Mouse (Mus musculus): ENCODE measurements around the gene Zfp46. TPM values are rescaled to one million over a fixed set of nuclear protein-coding genes. Genes with fewer than 3 reads are reported as not detected.
A peak's percentile ranks its signal among the peaks of the same experiment; 100 is the strongest.

The Zfp46 gene
- polyA plus RNA-seq, 1 experiment = 8.4 TPM

DNA sequence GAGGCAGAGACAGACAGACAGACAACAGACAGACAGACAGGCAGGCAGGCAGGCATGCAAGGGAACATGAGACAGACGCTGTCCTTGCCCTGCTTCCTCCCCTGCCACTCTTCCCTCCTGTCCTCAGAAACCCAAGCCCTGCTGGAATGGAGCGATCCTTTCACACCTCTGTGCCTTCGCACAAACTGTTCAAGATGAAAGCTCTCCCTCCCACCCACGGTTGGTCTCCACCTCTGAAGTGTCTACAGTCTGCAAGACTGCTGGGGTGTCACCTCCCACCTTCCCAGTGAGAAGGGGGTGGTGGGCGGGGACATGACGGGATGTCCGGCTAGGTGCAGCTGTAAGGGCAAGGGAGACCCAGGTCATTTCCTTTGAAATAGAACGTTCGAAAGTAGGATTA is 2.9 kb upstream of the Zfp46 start:
- no peak for TF ChIP-seq POLR2A (IDR thresholded peaks at IDR 0.05; ENCODE audit: low read depth, low read length)
- no peak for TF ChIP-seq CTCF (IDR thresholded peaks at IDR 0.05; ENCODE audit: extremely low read depth, insufficient read depth, insufficient read length, insufficient replicate concordance)
- DNase-seq (ENCODE audit: low read depth in 1 of 2, low spot score in 2 of 2) = no peak
- whole genome bisulfite sequencing = 84% methylated on average over 9 of the region's 9 CpGs

DNA sequence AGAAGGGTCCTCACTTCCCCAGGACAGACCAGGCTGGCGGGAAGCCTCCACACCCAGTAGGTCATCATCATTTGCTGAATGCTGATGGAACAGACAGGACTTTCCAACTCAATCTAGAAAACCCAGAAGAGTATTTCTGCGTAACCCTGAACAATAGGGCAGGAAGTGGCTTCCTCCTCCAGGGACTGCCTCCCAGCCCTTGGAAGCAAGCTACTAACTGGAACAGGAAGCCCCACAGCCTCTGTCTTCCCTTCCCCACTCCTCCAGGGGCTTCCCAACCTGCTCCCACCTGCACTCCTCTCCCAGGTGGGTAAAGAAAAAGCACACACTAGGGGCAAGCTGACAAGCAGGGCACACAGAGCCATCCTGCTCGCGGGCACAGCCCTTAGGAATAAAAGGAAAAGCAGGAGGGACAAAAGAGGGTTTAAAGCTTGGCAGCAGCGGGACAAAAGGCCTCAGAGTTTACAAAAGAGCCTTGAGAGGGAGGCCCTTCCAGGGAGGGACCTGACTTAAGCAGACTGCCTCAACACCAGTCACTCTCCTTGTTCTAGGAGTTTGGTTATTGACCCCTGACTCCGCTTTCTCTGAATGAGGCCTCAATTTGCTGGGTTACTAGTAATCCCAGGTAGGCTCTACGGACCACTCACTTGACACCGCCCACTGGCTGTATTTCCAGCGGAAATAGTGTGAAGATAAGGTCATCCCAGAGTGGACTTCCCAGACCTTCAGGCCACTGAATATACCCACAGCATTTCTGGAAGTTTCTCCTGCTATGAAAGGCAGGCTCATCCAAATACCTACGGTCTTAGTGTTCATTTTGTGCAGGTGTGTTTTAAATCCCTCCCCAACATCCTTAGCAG is 1.6 kb upstream of the Zfp46 start:
- TF ChIP-seq CTCF (IDR thresholded peaks at IDR 0.05; ENCODE audit: extremely low read depth, insufficient read depth, insufficient read length, insufficient replicate concordance) = no peak
- no peak for TF ChIP-seq POLR2A (IDR thresholded peaks at IDR 0.05; ENCODE audit: low read depth, low read length)
- H3K27me3 ChIP-seq (ENCODE audit: control insufficient read depth, insufficient read depth, low read length) = no peaks in the 10 kb centered on the region
- DNase-seq (ENCODE audit: low read depth in 1 of 2, low spot score in 2 of 2) = no peak
- peak overlapping the region; percentile 45; the same call in 1 of the 2 replicates for H3K27ac ChIP-seq (ENCODE audit: insufficient read depth, low read length)
- WGBS = 77% methylated on average over 10 of the region's 10 CpGs
- no peaks in the 10 kb centered on the region for H3K36me3 ChIP-seq (ENCODE audit: control insufficient read depth, insufficient read depth, low read length)
- peaks cover 4% of the 10 kb centered on the region; the same call in 1 of the 2 replicates for H3K4me1 ChIP-seq (ENCODE audit: control insufficient read depth, insufficient read depth, insufficient read length)
- no peak overlapping the region for H3K4me3 ChIP-seq (ENCODE audit: extremely low read depth, insufficient read depth, insufficient read length)

More for the DNA sequence above, 2.9 kb upstream of the Zfp46 start:
- no peak overlapping the region for H3K4me3 ChIP-seq (ENCODE audit: extremely low read depth, insufficient read depth, insufficient read length)
- H3K27ac ChIP-seq (ENCODE audit: insufficient read depth, low read length) = no peak overlapping the region
- H3K4me1 ChIP-seq (ENCODE audit: control insufficient read depth, insufficient read depth, insufficient read length) = peaks cover 2% of the 10 kb centered on the region; the same call in 1 of the 2 replicates
- no peaks in the 10 kb centered on the region for H3K36me3 ChIP-seq (ENCODE audit: control insufficient read depth, insufficient read depth, low read length)
- no peaks in the 10 kb centered on the region for H3K27me3 ChIP-seq (ENCODE audit: control insufficient read depth, insufficient read depth, low read length)

DNA sequence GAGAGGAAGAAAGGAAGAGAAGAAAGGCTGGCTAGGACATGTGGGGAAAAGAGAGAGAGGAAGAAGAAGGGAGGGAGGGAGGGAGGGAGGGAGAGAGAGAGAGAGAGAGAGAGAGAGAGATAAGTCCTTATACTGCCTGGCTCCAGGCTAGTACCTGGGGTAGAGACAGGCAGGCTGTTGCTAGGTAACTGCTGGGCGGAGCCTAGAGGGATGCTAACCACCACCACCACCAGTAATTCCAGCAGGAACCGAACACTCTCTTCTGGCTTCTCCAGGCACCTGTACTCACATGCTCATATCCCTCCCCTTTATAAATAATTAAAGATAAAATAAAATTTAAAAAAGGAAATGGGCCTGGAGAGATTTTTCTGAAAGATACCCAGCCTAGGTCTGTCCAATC is 700 bp upstream of the Zfp46 start:
- TF ChIP-seq CTCF (IDR thresholded peaks at IDR 0.05; ENCODE audit: extremely low read depth, insufficient read depth, insufficient read length, insufficient replicate concordance) = no peak
- no peak for TF ChIP-seq POLR2A (IDR thresholded peaks at IDR 0.05; ENCODE audit: low read depth, low read length)
- Histone ChIP-seq H3K4me3 (ENCODE audit: extremely low read depth, insufficient read depth, insufficient read length) (no peak overlapping the region), H3K4me1 (ENCODE audit: control insufficient read depth, insufficient read depth, insufficient read length) (peaks cover 4% of the 10 kb centered on the region; the same call in 1 of the 2 replicates), H3K27me3 (ENCODE audit: control insufficient read depth, insufficient read depth, low read length) (no peaks in the 10 kb centered on the region), H3K36me3 (ENCODE audit: control insufficient read depth, insufficient read depth, low read length) (peaks cover 4% of the 10 kb centered on the region; the same call in 1 of the 2 replicates), H3K27ac (ENCODE audit: insufficient read depth, low read length) (no peak overlapping the region)
- 81% methylated on average over 2 of the region's 2 CpGs for WGBS
- DNase-seq (ENCODE audit: low read depth in 1 of 2, low spot score in 2 of 2) = no peak

DNA sequence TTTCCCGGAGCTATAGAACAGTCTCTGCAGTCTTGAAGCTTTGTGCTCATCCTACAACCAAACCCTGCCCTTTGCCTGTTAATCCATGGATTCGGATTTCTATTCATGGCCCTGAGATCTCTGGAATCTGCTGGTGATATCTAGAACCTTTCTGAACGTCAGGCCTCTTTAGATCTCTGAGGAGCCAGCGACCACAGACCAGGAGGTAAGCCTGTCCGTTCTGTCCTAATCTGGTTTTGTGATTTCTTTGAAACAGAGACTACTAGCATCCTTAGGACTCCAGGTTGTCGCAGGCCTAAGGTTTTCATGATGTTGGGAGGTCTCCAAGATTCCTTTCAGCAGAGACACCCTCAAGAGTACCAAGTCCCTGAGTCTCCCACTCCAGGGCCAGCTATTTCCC is 408 bp downstream of the Zfp46 start:
- 50% methylated on average over 6 of the region's 6 CpGs for WGBS
- peaks cover 4% of the 10 kb centered on the region; the same call in 1 of the 2 replicates for H3K4me1 ChIP-seq (ENCODE audit: control insufficient read depth, insufficient read depth, insufficient read length)
- H3K27ac ChIP-seq (ENCODE audit: insufficient read depth, low read length) = peak overlapping the region; percentile 49

DNA sequence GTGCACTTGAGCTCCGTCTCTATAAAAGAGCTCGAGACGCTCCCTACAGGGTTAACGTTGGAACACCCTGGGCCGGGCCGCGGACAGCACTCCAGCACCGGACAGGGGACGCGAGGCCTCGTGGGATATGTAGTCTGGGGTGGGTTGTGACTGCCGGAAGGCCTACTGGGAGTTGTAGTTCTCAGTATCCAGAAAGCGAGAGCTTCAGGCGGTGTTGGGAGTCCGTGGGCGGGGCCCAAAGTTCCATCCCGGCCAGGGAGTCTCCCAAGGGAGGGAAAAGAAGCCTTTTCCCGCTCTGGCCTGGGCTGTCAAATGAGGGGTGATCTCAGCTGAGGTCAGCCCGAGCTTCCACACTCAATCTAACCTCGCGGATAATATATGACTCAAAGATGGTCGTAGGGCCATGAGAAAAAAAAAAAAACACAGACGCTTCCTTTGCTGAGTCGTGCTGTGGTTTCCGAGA is 896 bp downstream of the Zfp46 start:
- peaks cover 4% of the 10 kb centered on the region; the same call in 1 of the 2 replicates for H3K4me1 ChIP-seq (ENCODE audit: control insufficient read depth, insufficient read depth, insufficient read length)
- WGBS = under 1% methylated on average over 25 of the region's 25 CpGs
- H3K27ac ChIP-seq (ENCODE audit: insufficient read depth, low read length) = peak overlapping the region; percentile 74
- peak overlapping the region; percentile 77 for H3K4me3 ChIP-seq (ENCODE audit: extremely low read depth, insufficient read depth, insufficient read length)
- peaks cover 12% of the 10 kb centered on the region for H3K36me3 ChIP-seq (ENCODE audit: control insufficient read depth, insufficient read depth, low read length)
- H3K27me3 ChIP-seq (ENCODE audit: control insufficient read depth, insufficient read depth, low read length) = no peaks in the 10 kb centered on the region
- peak; percentile 79 to 92 for DNase-seq (ENCODE audit: low read depth in 1 of 2, low spot score in 2 of 2)
- TF ChIP-seq CTCF (IDR thresholded peaks at IDR 0.05; ENCODE audit: extremely low read depth, insufficient read depth, insufficient read length, insufficient replicate concordance) = no peak
- TF ChIP-seq POLR2A (IDR thresholded peaks at IDR 0.05; ENCODE audit: low read depth, low read length) = peak; percentile 13; the same call in 1 of the 2 replicates

More for the DNA sequence above, 408 bp downstream of the Zfp46 start:
- peak overlapping the region; percentile 77 for H3K4me3 ChIP-seq (ENCODE audit: extremely low read depth, insufficient read depth, insufficient read length)
- TF ChIP-seq CTCF (IDR thresholded peaks at IDR 0.05; ENCODE audit: extremely low read depth, insufficient read depth, insufficient read length, insufficient replicate concordance) (no peak), POLR2A (IDR thresholded peaks at IDR 0.05; ENCODE audit: low read depth, low read length) (no peak)
- DNase-seq (ENCODE audit: low read depth in 1 of 2, low spot score in 2 of 2) = no peak
- peaks cover 7% of the 10 kb centered on the region for H3K36me3 ChIP-seq (ENCODE audit: control insufficient read depth, insufficient read depth, low read length)
- H3K27me3 ChIP-seq (ENCODE audit: control insufficient read depth, insufficient read depth, low read length) = no peaks in the 10 kb centered on the region

DNA sequence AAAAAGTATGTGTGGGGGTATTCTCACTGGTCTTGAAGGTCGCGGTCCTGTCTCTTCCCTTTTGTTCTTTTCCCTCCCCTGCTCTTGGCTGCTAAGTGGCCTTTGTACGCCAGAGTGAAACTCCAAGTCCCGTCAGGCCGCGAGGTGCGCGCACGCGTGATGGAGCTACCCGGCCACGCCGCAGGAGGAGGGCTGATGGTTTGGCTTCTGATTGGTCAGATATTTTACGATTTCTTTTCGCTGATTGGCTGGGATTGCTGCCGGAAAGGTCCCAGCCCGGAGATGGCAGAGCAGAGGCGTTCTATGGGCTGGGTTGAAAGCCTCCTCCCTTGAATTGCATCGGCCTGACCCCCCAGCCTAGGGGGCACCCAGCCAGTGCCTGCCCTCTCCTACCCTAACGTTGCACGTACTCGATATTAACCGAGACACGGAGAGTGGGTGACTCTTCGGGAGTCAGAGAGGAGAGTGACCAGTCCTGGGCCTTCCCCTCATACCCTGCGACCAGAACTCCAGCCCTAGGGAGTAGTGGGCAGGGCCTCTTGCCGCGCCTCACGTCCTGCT is 1.4 kb downstream of the Zfp46 start:
- no peak for TF ChIP-seq POLR2A (IDR thresholded peaks at IDR 0.05; ENCODE audit: low read depth, low read length)
- TF ChIP-seq CTCF (IDR thresholded peaks at IDR 0.05; ENCODE audit: extremely low read depth, insufficient read depth, insufficient read length, insufficient replicate concordance) = no peak
- peak overlapping the region; percentile 74 for H3K27ac ChIP-seq (ENCODE audit: insufficient read depth, low read length)
- 0% methylated on average over 29 of the region's 29 CpGs for WGBS
- peak overlapping the region; percentile 80 for H3K4me3 ChIP-seq (ENCODE audit: extremely low read depth, insufficient read depth, insufficient read length)
- no peaks in the 10 kb centered on the region for H3K27me3 ChIP-seq (ENCODE audit: control insufficient read depth, insufficient read depth, low read length)
- peaks cover 4% of the 10 kb centered on the region; the same call in 1 of the 2 replicates for H3K4me1 ChIP-seq (ENCODE audit: control insufficient read depth, insufficient read depth, insufficient read length)
- peak; percentile 92 to 95 for DNase-seq (ENCODE audit: low read depth in 1 of 2, low spot score in 2 of 2)
- H3K36me3 ChIP-seq (ENCODE audit: control insufficient read depth, insufficient read depth, low read length) = peaks cover 17% of the 10 kb centered on the region

Measured in spleen, adult 2 months (tissue).